Mouse (Mus musculus) urinary bladder, adult 2 months (tissue): ENCODE results near the gene Nacad. TPM values are rescaled to one million over a fixed set of nuclear protein-coding genes. Genes with fewer than 3 reads are reported as not detected.

Experiments used
- DNase-seq: peaks from one replicate; pipeline ENCODE4 v3.0.0; 2022; ENCODE audit warnings: low spot score
- polyA plus RNA-seq: library from polyadenylated mRNA; depleted of rRNA; stranded (reverse); fragments of >200 nt; gene quantifications from 2 replicates; pipeline ENCODE4 v1.2.3, GENCODE M21; 2012; rRNA removed

The Nacad gene
- polyA plus RNA-seq, 1 experiment, result 19.1 TPM

GRCm38 (mm10) chr11:6581560-6581959 lies 24.3 kb downstream of the Nacad start:
- no peak for DNase-seq

GRCm38 (mm10) chr11:6580065-6580750 lies 25.6 kb downstream of the Nacad start:
- DNase-seq, result no peak

- DNase-seq, result no peak
These were observed 26.5 kb downstream of the Nacad start for GRCm38 (mm10) chr11:6579361-6579760.

- no peak for DNase-seq
These were observed 29.7 kb downstream of the Nacad start for GRCm38 (mm10) chr11:6576151-6576550.

GRCm38 (mm10) chr11:6569410-6569777 lies 36.5 kb downstream of the Nacad start:
- DNase-seq, result no peak

GRCm38 (mm10) chr11:6568584-6569409 lies 37.1 kb downstream of the Nacad start:
- DNase-seq, result no peak

GRCm38 (mm10) chr11:6567951-6568350 lies 37.9 kb downstream of the Nacad start:
- no peak for DNase-seq

GRCm38 (mm10) chr11:6566496-6566895 lies 39.4 kb downstream of the Nacad start:
- DNase-seq, result no peak

GRCm38 (mm10) chr11:6563201-6563600 lies 42.7 kb downstream of the Nacad start:
- DNase-seq, result no peak

GRCm38 (mm10) chr11:6562359-6562758 lies 43.5 kb downstream of the Nacad start:
- DNase-seq, result no peak

GRCm38 (mm10) chr11:6561474-6561873 lies 44.4 kb downstream of the Nacad start:
- no peak for DNase-seq

GRCm38 (mm10) chr11:6560655-6561360 lies 45.0 kb downstream of the Nacad start:
- DNase-seq, result no peak

GRCm38 (mm10) chr11:6559996-6560395 lies 45.9 kb downstream of the Nacad start:
- DNase-seq, result no peak

GRCm38 (mm10) chr11:6558234-6558633 lies 47.6 kb downstream of the Nacad start:
- no peak for DNase-seq

GRCm38 (mm10) chr11:6550201-6550600 lies 55.7 kb downstream of the Nacad start:
- no peak for DNase-seq

- DNase-seq, result no peak
These were observed 56.1 kb downstream of the Nacad start for GRCm38 (mm10) chr11:6549770-6550169.

Other genes with a start within 250 kb of the Nacad start
- gene Zmiz2, start 217.0 kb downstream of the Nacad start, polyA plus RNA-seq, result 12.4 and 33.6 TPM in 2 replicates
- gene Ppia, start 190.6 kb downstream of the Nacad start, polyA plus RNA-seq, result 1,961 and 2,442 TPM in 2 replicates
- gene H2afv, start 161.6 kb downstream of the Nacad start, polyA plus RNA-seq, result 97.0 and 110 TPM in 2 replicates
- gene Purb, start 130.1 kb downstream of the Nacad start, polyA plus RNA-seq, result 22.3 and 29.5 TPM in 2 replicates
- gene Myo1g, start 85.1 kb downstream of the Nacad start, polyA plus RNA-seq, result 10.1 and 12.6 TPM in 2 replicates
- 66.1 and 77.6 TPM in 2 replicates for gene Ccm2, start 59.2 kb downstream of the Nacad start, polyA plus RNA-seq
- 41.5 and 50.3 TPM in 2 replicates for gene Tbrg4, start 20.0 kb upstream of the Nacad start, polyA plus RNA-seq
- gene Wap, start 32.6 kb upstream of the Nacad start, polyA plus RNA-seq, result not detected in 2 replicates
- gene Ramp3, start 52.5 kb upstream of the Nacad start, polyA plus RNA-seq, result 2.3 and 2.5 TPM in 2 replicates
- not detected in 2 replicates for gene Gm11983, start 231.6 kb upstream of the Nacad start, polyA plus RNA-seq